Mouse (Mus musculus) frontal cortex, adult 2 months (tissue): Measurements from ENCODE around the gene Capn1. TPM values are rescaled to one million over a fixed set of nuclear protein-coding genes. Genes with fewer than 3 reads are reported as not detected.

Source experiments
- DNase-seq, 2 experiments: peaks; one replicate each; pipeline ENCODE4 v3.0.0; 2022; ENCODE audit warnings: low spot score in 1 of 2; ENCODE audit errors: extremely low spot score in 1 of 2
- polyA plus RNA-seq: library from polyadenylated mRNA; depleted of rRNA; stranded (reverse); fragments of >200 nt; gene quantifications from 2 replicates; pipeline ENCODE4 v1.2.3, GENCODE M21; 2012; rRNA removed

Capn1 gene
- polyA plus RNA-seq, 1 experiment = 16.3 TPM

DNA sequence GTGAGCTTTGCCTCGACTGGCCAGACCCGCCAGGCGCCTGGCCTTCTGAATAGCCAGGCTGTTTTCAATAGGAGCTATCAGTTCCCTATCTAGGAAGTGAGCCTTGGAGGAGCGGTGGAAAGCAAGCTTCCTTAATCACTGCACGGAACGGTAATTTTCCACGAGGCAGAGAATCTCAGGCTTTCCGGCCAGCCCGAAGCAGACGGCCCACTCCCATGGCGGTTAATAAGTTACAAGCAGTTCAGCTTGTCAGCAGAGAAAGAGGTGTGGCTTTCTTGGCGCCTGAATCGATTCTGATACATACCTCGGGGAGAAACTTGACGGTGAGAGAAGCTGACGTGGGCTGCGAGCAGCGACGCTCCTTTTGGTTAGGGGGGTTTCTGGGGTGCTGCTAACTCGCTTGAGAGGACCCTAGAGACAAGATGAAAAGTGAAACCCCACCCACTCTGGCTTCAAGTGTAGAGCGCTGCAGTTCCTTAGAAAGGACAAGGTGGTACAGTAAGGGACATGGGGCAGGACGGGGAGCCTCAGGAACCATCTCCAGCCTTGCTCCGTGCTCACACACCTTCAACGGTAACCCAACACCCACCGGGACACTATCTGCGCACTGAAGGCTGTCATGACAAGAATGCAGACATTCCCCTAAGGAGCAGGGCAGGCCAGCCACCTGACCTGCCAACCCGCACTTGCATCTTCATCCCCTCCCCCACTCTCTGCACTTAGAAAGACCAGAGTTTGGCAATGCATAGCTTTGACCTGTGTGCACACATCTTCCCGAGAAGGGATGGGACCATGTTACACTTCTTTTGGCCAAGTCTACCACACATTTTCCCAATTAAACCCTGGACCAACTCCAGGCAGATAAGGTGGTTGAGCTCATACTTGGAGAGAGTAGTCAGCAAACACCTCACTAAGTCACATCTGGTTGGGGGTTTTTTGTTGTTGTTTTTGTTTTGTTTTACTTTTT is 59.7 kb downstream of the Capn1 start:
- no peak for DNase-seq

DNA sequence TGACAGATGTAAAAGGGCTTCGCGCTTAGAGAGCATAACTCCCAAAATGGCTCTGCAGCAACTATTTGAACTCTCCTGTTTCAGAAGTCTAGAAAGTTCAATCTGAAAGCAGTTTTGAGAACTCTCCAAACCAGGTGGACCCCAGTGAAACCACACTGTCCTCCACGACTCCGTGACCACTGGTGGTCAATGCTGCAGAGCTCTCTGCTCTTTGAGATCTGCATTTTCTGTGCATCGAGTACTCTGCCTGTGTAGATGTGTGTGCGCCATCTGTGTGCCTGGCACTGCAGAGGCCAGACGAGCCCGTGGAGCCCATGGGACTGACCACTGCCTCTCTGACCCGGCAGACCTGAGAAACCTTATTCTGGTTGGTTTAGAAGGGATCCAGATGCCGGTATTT is 60.8 kb downstream of the Capn1 start:
- no peak for DNase-seq

DNA sequence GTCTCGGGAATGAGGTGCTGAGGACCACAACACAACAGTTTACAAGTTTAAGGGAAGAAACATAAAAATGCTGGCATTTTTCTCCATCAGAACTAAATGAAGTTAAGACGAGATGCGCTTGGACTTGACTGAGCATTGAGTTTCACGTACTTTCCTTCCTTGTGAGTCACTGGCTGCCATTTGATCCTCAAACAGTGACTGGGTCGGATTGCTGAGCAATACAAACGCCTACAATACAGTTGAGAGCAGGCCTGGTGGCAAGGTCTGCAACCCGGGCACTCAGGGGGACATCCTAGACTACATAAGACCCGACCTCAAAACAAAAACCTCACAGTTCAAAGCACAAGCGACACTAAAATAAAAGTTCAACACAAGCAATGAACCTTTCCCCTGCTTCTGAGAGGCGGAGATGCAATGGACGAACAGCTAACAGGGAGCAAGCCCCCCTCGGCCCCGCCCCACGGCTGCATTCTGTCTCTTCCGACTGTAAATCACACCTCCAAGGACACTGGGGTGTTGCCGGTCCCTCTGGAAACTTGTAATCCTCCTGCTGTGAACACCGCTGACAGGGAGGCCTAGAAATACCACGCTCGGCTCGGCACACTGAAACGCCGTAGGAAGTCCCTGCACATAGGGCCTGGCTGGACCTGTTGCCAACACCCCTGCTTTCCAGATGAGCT is 61.5 kb downstream of the Capn1 start:
- no peak for DNase-seq

DNA sequence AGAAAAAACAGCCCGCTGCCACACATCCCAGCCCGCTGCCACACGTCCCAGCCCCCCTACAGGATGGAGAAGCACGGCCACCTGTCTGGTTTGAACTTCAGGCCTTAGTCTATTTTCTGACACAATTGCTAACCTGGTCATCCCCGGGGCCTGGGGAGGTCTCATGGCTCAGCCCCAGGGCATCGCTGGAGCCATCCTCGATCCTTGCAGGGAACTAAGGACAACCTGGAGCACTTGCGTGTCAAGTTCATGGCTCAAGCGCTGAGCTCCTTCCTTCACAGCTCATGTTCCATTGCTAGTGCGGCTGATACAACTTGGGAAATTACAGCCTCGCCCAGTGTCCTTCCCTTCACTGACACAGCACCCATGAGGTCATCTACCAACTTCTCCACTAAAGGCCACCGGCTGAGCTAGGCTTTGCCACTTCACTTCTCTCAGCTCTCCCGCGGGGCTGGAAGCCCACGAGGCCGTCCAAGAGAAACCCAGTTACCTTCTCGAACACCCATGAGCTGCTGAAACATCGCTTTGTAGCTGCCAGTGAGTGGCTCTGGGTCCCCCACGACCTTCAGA is 62.4 kb downstream of the Capn1 start:
- DNase-seq = no peak

DNA sequence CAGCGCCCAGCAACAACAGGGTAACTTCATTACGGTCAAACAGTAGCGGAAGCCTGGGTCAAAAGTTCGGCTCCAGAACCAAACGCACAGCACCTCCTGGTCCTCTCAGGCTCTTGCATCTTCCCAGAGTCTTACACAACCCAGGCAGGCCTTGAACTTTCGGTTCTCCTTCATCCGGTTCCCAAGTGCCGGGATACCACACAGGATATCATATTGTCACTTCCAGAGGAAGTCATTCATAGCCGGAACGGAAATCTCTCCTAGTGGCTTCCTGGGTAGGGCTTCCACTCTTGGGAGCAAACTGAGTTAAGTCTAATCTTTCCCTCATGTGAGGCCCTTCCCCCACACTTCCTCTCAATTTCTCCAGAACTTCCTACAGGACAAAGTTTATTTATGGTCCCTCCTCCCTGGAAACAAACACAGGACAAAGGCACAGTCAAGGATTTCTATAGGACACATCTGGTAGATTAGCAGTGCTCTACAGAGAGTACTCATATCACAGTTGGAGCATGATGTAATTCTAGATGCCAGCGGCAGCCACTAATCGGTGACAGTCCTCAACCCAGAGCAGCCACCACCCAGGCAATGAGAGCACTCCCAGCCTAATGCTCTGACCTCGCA is 63.5 kb downstream of the Capn1 start:
- DNase-seq = no peak

DNA sequence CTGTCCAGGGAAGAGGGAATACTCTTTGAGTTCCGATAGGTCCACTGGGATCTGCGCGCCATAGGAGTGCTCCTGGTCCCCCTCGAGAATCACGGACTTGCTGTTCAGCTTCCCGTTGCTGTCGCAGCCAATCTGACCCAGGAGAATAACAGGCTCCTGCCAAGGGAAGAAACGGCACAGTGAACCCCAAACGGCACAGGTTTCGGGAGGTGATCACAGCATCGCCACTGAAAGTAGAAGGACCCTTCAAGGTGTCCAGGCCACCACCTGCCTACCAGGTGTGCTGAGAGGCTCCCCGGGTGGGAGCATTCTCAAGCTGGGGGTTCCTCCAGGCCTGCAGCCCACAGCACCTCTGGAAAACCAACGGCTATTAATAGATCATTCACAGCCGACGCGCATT is 64.1 kb downstream of the Capn1 start:
- no peak for DNase-seq

DNA sequence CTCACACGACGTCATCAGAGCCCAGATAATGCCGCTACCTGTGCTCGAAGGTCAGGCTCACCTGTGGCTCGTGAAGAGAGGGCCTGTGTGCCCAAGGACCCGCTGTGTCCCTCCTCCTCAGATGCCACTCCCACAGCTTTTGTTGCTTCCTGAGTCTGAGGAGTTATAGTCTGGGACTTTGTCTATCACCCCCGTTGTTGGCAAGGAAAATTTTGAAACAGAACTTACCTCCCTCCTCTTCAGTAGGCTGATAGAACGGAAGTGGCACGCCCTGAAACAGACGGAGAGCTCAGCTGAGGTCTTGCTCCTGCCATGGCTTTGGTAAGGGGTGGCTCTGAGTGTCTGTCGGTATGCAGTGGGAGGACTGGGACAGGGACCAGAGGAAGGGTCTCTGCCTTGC is 65.5 kb downstream of the Capn1 start:
- DNase-seq = no peak

DNA sequence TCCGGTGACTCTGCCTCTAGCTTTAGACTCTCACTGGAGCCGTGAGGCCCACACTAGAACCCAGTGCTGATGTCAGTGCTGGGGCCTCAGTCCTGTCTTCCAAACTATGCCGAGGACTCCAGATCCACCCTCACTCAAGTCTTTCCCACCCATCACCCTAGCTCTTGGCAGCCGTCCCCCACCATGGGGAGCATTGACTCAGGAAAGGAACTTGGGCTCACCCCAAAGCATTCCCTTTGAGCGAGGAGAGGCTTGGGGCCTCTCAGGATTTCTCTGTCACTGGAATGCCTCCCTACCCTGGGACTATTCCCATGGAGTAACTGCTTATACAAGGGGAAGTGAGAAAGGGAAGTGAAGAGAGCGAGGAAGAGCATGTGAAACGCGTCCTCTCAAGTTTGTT is 69.8 kb downstream of the Capn1 start:
- no peak for DNase-seq

DNA sequence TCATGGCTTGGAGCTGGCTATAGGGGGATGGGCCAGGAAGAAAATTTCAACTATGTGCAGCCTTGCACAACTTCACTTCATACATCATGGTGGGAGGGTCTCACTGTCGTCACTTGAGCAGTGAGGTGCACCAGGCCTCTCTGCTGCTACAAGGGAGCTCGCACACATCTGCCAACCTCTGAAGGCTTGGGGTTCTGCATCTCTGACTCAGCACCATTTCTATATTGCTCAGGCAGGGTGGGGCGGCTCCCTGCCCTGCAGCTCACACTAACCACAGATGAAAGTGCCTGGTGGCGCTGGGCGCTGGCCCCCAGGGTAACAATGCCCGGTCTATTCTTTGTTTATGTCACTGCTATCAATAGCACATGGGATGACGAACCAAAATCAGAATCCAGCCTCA is 70.7 kb downstream of the Capn1 start:
- peak; percentile 19 to 25 for DNase-seq

DNA sequence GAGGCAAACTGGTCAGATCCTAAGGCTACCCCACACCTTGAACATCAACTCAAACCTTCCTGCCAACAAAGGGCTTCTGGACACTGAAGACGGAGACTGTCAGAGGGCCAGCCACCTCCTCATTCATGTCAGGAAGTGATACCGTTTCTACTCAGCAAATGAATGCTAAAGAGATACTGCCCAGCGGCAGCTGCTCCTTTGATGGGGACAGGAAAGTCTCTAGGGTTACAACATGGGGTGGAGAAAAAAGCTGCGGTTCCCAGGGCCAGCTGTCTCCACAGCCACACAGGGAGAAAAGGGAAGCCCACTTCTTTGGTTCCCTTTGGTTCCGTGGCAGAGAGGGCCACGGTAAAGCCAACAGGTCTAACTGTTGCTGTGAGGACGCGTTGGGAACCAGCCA is 71.6 kb downstream of the Capn1 start:
- no peak for DNase-seq

DNA sequence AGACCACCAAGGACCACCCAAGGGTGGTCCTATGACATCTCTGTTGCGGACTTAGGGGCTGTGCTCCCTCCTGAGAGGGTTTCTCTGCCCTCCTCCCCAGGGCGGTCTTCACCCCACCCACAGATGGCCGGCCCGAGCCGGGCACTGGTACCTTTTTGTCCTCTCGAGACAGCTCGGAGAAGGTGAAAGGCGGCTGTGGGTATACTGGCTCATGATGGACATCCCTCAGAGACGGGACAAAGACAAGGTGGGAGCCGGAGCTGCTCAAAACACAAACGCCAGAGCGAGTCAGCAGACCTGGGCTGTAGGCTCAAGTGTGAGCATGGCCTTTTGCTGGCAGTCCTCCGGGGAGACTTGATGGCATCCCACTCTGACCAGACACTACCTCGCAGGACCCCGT is 72.3 kb downstream of the Capn1 start:
- DNase-seq = no peak

DNA sequence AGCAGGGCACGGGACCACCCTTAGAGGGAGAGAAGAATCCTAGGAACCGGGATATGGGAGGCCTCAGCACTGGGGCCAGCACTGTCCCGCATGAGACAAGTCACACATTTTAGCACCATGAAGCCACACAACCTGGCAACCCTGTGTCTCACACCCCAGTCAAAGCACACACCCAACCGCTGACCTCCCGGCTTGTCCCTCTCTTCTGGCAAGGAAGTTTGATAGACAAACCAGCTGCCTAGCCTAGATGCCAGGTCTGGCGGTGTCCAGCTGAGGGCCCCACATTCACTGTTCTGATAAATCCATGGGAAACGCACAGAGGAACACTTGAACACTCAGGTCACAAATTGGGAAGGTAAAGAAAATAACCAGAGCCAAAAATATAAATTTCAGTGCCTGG is 73.1 kb downstream of the Capn1 start:
- no peak for DNase-seq

DNA sequence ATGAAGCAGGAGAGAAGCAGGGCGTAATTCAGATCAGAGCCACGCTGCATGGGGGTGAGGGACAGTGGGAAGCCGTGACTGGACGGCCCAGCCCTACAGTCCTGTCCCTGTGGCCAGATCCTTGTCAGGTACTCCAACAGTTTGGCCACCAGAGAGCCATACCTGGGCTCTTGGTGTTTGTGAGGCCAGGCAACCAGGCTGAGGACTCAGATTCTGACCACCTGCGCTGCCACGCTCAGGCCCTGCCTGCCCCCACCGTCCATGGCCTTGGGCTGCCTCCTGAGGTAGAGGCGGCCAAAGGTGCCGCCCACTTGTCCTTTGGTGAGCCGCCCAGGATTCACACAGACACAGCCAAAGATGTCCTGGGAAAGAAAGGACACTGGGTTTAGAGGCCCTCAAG is 75.0 kb downstream of the Capn1 start:
- no peak for DNase-seq

DNA sequence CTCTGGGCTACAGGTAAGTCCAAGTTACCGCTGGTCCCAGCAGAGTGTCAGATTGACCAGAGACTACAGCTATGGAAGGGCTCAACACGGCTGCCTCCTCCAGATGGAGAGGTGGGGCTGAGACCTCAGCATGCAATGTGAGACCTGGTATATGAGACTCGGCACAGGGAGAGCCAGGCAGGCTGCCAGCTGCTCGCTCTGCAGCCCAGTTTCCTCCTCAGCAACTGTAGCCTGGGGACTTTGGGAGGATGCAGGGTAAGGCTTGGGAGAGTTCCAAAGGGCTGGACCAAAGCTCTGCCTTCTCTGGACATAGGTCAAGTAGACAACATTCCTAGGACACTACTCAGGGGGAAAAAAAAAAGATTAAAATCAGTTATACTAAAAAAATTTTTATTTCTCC is 75.5 kb downstream of the Capn1 start:
- no peak for DNase-seq

DNA sequence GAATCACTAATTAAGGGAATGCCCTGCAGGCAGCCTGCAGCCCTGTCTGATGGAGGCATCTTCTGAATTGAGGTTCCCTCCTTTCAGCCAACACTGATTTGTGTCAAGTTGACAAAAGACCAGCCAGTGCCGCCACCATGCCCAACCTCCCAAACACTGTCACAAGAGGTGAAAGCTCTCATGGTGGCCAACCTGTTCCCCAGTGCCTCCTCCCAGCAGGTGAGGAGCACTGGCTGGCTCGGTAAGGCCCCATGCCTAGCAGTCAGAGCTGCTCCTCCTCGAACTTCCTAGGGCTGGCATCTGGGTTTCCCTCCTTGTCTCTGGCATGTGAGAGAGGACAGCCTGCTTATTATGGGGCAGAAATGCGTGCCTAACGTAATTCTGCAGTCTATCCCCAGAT is 76.0 kb downstream of the Capn1 start:
- no peak for DNase-seq

Other genes with a start within 250 kb of the Capn1 start
- gene Scyl1, start 244.5 kb downstream of the Capn1 start, polyA plus RNA-seq = 111 and 120 TPM in 2 replicates
- 13.1 and 15.6 TPM in 2 replicates for gene Frmd8, start 140.6 kb downstream of the Capn1 start, polyA plus RNA-seq
- gene Slc25a45, start 138.1 kb downstream of the Capn1 start, polyA plus RNA-seq = 7.8 and 8.7 TPM in 2 replicates
- gene Tigd3, start 121.7 kb downstream of the Capn1 start, polyA plus RNA-seq = 4.6 and 4.9 TPM in 2 replicates
- gene Dpf2, start 102.9 kb downstream of the Capn1 start, polyA plus RNA-seq = 106 and 118 TPM in 2 replicates
- gene Cdc42ep2, start 91.1 kb downstream of the Capn1 start, polyA plus RNA-seq = 7.7 and 9.1 TPM in 2 replicates
- gene Pola2, start 51.7 kb downstream of the Capn1 start, polyA plus RNA-seq = 14.2 and 14.3 TPM in 2 replicates
- 0.42 TPM in 1 of 2 replicates, not detected in the other for gene Slc22a20, start 29.8 kb downstream of the Capn1 start, polyA plus RNA-seq
- 29.2 and 34.1 TPM in 2 replicates for gene Syvn1, start 30.7 kb upstream of the Capn1 start, polyA plus RNA-seq
- 44.3 and 44.4 TPM in 2 replicates for gene Mrpl49, start 41.9 kb upstream of the Capn1 start, polyA plus RNA-seq
- gene Fau, start 41.9 kb upstream of the Capn1 start, polyA plus RNA-seq = 873 and 951 TPM in 2 replicates
- gene Znhit2, start 45.3 kb upstream of the Capn1 start, polyA plus RNA-seq = 48.4 and 51.7 TPM in 2 replicates
- 50.2 and 52.4 TPM in 2 replicates for gene Tm7sf2, start 52.5 kb upstream of the Capn1 start, polyA plus RNA-seq
- 98.8 and 105 TPM in 2 replicates for gene Vps51, start 61.3 kb upstream of the Capn1 start, polyA plus RNA-seq
- not detected in 2 replicates for gene Tmem262, start 64.1 kb upstream of the Capn1 start, polyA plus RNA-seq
- gene Gm28374, start 66.4 kb upstream of the Capn1 start, polyA plus RNA-seq = 0.48 and 1.4 TPM in 2 replicates
- gene Zfpl1, start 69.1 kb upstream of the Capn1 start, polyA plus RNA-seq = 83.9 and 89.7 TPM in 2 replicates
- gene Cdca5, start 69.1 kb upstream of the Capn1 start, polyA plus RNA-seq = 0.22 and 0.46 TPM in 2 replicates
- not detected in 2 replicates for gene AC131692.1, start 78.5 kb upstream of the Capn1 start, polyA plus RNA-seq
- 0.26 and 0.32 TPM in 2 replicates for gene Naaladl1, start 89.9 kb upstream of the Capn1 start, polyA plus RNA-seq
- gene Sac3d1, start 102.8 kb upstream of the Capn1 start, polyA plus RNA-seq = 24.2 and 29.4 TPM in 2 replicates
- 63.5 and 65.2 TPM in 2 replicates for gene Snx15, start 112.4 kb upstream of the Capn1 start, polyA plus RNA-seq
- 0.54 and 0.63 TPM in 2 replicates for gene Batf2, start 125.1 kb upstream of the Capn1 start, polyA plus RNA-seq
- gene Arl2, start 125.7 kb upstream of the Capn1 start, polyA plus RNA-seq = 123 and 135 TPM in 2 replicates
- gene Majin, start 168.5 kb upstream of the Capn1 start, polyA plus RNA-seq = 0.14 TPM in 1 of 2 replicates, not detected in the other
- not detected in 2 replicates for gene Gpha2, start 210.5 kb upstream of the Capn1 start, polyA plus RNA-seq
- gene Ppp2r5b, start 220.0 kb upstream of the Capn1 start, polyA plus RNA-seq = 137 and 141 TPM in 2 replicates
- gene Atg2a, start 225.8 kb upstream of the Capn1 start, polyA plus RNA-seq = 29.3 and 31.2 TPM in 2 replicates